Mouse (Mus musculus): Measurements from ENCODE around the gene Ccdc22. TPM values are rescaled to one million over a fixed set of nuclear protein-coding genes. Genes with fewer than 3 reads are reported as not detected.

Ccdc22 gene
- polyA plus RNA-seq, 1 experiment from 2014 or later, result 26.6 TPM

DNA sequence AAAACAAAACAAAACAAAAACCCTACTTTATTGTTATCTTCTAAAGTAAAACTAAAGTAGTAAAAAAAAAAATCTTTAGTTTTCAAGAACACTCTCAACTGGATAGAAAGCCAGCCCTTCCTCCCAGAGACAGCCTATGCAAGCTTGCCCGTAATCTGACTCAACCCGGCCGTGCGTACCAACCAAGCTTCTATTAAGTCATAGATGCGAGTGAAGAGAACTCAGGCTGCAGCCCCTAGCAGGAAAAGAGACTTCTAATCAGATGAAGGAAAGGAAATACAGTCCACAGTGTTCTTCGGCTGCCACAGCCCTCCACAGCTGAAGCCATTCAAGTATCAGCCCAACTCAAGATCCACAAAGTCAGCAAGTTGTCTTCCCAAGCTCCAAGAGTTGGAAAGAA is 39.0 kb downstream of the Ccdc22 start:
- no peaks in the 10 kb centered on the region; the same call in 1 of the 2 replicates for H3K4me1 ChIP-seq (replicated peaks; ENCODE audit: control insufficient read depth, insufficient read depth, low read length)
- 90% methylated on average over 6 of the region's 6 CpGs for WGBS
- no peak overlapping the region for H3K27ac ChIP-seq
- H3K4me2 ChIP-seq (replicated peaks), result no peak overlapping the region
- H3K36me3 ChIP-seq (replicated peaks; ENCODE audit: control insufficient read depth, insufficient read depth), result no peaks in the 10 kb centered on the region
- H3K27me3 ChIP-seq (ENCODE audit: control insufficient read depth, insufficient read depth, low read length), result no peaks in the 10 kb centered on the region
- ATAC-seq (ENCODE audit: low FRiP score) (no peak), DNase-seq (ENCODE audit: low spot score) (no peak)
- no peak overlapping the region for H3K9ac ChIP-seq
- H3K9me3 ChIP-seq (ENCODE audit: control insufficient read depth, low read length), result no peaks in the 10 kb centered on the region
- H3K4me3 ChIP-seq (replicated peaks; ENCODE audit: low read length), result no peak overlapping the region

DNA sequence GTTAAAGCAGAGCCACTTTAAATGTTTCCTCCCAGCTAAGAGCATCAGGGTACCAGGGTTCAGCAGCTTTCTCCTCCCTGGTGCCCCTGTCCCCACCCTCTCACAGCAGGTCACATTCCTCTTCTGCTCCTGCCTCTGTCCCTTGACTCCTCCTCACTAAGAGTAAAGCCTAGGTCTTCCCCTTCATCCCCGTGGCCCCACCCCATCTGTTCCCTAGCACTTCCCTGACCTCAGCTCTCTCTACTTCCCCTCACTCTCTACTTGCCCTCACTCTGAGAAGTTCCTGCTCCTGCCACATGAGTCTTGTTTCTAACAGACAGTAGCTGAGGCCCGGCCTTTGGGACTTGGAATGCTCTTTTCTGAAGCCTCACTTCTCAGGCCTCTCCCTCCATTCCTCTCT is 42.2 kb downstream of the Ccdc22 start:
- ATAC-seq (ENCODE audit: low FRiP score) (no peak), DNase-seq (ENCODE audit: low spot score) (no peak)
- no peaks in the 10 kb centered on the region for H3K9me3 ChIP-seq (ENCODE audit: control insufficient read depth, low read length)
- 13% methylated on average over 2 of the region's 2 CpGs for WGBS
- H3K36me3 ChIP-seq (replicated peaks; ENCODE audit: control insufficient read depth, insufficient read depth), result peaks cover 14% of the 10 kb centered on the region; the same call in 1 of the 2 replicates
- no peak overlapping the region for H3K9ac ChIP-seq
- no peak overlapping the region for H3K4me2 ChIP-seq (replicated peaks)
- H3K4me3 ChIP-seq (replicated peaks; ENCODE audit: low read length), result no peak overlapping the region
- no peaks in the 10 kb centered on the region for H3K27me3 ChIP-seq (ENCODE audit: control insufficient read depth, insufficient read depth, low read length)
- H3K27ac ChIP-seq, result no peak overlapping the region
- H3K4me1 ChIP-seq (replicated peaks; ENCODE audit: control insufficient read depth, insufficient read depth, low read length), result no peaks in the 10 kb centered on the region

DNA sequence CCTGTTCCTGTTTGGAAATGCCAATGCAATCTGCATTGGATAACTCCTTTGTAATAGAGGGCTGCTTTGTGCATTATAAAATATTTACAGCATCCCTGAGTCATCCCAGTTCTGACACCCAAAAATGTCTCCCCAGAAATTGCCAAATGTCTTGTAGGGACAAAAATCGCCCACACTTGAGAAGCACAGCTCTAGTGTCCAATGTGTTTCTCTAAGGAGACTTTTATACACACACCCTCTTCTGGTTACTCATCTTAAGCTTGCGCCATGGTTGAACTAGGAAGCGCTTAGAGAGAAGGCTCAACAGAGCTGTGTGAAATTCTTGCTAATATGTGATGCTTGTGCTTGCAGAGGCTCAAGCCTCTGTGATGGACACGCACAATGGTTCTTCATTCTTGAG is 51.8 kb downstream of the Ccdc22 start:
- Histone ChIP-seq H3K27me3 (ENCODE audit: control insufficient read depth, insufficient read depth, low read length) (no peaks in the 10 kb centered on the region), H3K9me3 (ENCODE audit: control insufficient read depth, low read length) (no peaks in the 10 kb centered on the region), H3K4me2 (replicated peaks) (no peak overlapping the region), H3K36me3 (replicated peaks; ENCODE audit: control insufficient read depth, insufficient read depth) (no peaks in the 10 kb centered on the region), H3K4me3 (replicated peaks; ENCODE audit: low read length) (no peak overlapping the region), H3K4me1 (replicated peaks; ENCODE audit: control insufficient read depth, insufficient read depth, low read length) (no peaks in the 10 kb centered on the region), H3K27ac (no peak overlapping the region), H3K9ac (no peak overlapping the region)
- ATAC-seq (ENCODE audit: low FRiP score) (no peak), DNase-seq (ENCODE audit: low spot score) (no peak)
- 97% methylated on average over 4 of the region's 4 CpGs for WGBS

Other genes with a start within 250 kb of the Ccdc22 start
- 0.95 and 1.0 TPM in 2 replicates for gene Usp27x, start 229.7 kb downstream of the Ccdc22 start, polyA plus RNA-seq (2014; fragmentation: Nextera tagmentation; extraction: Ambion mirVana)
- gene Foxp3, start 31.9 kb downstream of the Ccdc22 start, polyA plus RNA-seq (2014; fragmentation: Nextera tagmentation; extraction: Ambion mirVana), result 0.09 and 0.25 TPM in 2 replicates
- gene Ppp1r3f, start 31.2 kb downstream of the Ccdc22 start, polyA plus RNA-seq (2014; fragmentation: Nextera tagmentation; extraction: Ambion mirVana), result 5.0 and 7.5 TPM in 2 replicates
- 0.21 TPM in 1 of 2 replicates, not detected in the other for gene Cacna1f, start 1.6 kb upstream of the Ccdc22 start, polyA plus RNA-seq (2014; fragmentation: Nextera tagmentation; extraction: Ambion mirVana)
- gene Syp, start 33.0 kb upstream of the Ccdc22 start, polyA plus RNA-seq (2014; fragmentation: Nextera tagmentation; extraction: Ambion mirVana), result 106 and 109 TPM in 2 replicates
- gene Prickle3, start 51.7 kb upstream of the Ccdc22 start, polyA plus RNA-seq (2014; fragmentation: Nextera tagmentation; extraction: Ambion mirVana), result 1.2 and 1.5 TPM in 2 replicates
- gene Plp2, start 65.9 kb upstream of the Ccdc22 start, polyA plus RNA-seq (2014; fragmentation: Nextera tagmentation; extraction: Ambion mirVana), result 21.2 and 23.5 TPM in 2 replicates
- not detected in 2 replicates for gene Magix, start 75.7 kb upstream of the Ccdc22 start, polyA plus RNA-seq (2014; fragmentation: Nextera tagmentation; extraction: Ambion mirVana)
- 46.1 and 52.1 TPM in 2 replicates for gene Gpkow, start 91.6 kb upstream of the Ccdc22 start, polyA plus RNA-seq (2014; fragmentation: Nextera tagmentation; extraction: Ambion mirVana)
- gene Wdr45, start 108.8 kb upstream of the Ccdc22 start, polyA plus RNA-seq (2014; fragmentation: Nextera tagmentation; extraction: Ambion mirVana), result 20.6 and 21.9 TPM in 2 replicates
- gene Gm45208, start 116.7 kb upstream of the Ccdc22 start, polyA plus RNA-seq (2014; fragmentation: Nextera tagmentation; extraction: Ambion mirVana), result 0.53 TPM in 1 of 2 replicates, not detected in the other
- gene Praf2, start 122.9 kb upstream of the Ccdc22 start, polyA plus RNA-seq (2014; fragmentation: Nextera tagmentation; extraction: Ambion mirVana), result 129 and 139 TPM in 2 replicates
- 61.4 and 65.0 TPM in 2 replicates for gene Ccdc120, start 145.4 kb upstream of the Ccdc22 start, polyA plus RNA-seq (2014; fragmentation: Nextera tagmentation; extraction: Ambion mirVana)
- gene Tfe3, start 157.0 kb upstream of the Ccdc22 start, polyA plus RNA-seq (2014; fragmentation: Nextera tagmentation; extraction: Ambion mirVana), result 18.6 and 20.9 TPM in 2 replicates
- gene Gripap1, start 184.2 kb upstream of the Ccdc22 start, polyA plus RNA-seq (2014; fragmentation: Nextera tagmentation; extraction: Ambion mirVana), result 50.5 and 56.8 TPM in 2 replicates
- 4.1 and 5.0 TPM in 2 replicates for gene Kcnd1, start 216.8 kb upstream of the Ccdc22 start, polyA plus RNA-seq (2014; fragmentation: Nextera tagmentation; extraction: Ambion mirVana)
- gene Otud5, start 235.8 kb upstream of the Ccdc22 start, polyA plus RNA-seq (2014; fragmentation: Nextera tagmentation; extraction: Ambion mirVana), result 29.3 and 30.8 TPM in 2 replicates